Mouse (Mus musculus): ENCODE measurements around the gene Psma5.
"Not testable (repeated sequence)": the region's sequence is repeated elsewhere in the genome, so short reads cannot be mapped to it uniquely, and the experiment has no call there.

Psma5 gene

GRCm38 (mm10) chr3:108256719-108257637 is at the start of gene Psma5:
TSS of gene Psma5 (plus strand) at chr3:108256926.
- DNase-seq (ENCODE audit: low spot score in 2 of 2) = peak; percentile 89 to 97

GRCm38 (mm10) chr3:108209001-108209400 is 47.7 kb upstream of the Psma5 start:
- no peak for DNase-seq (ENCODE audit: low spot score in 2 of 2)

GRCm38 (mm10) chr3:108209536-108209935 is 47.2 kb upstream of the Psma5 start:
- DNase-seq (ENCODE audit: low spot score in 2 of 2) = no peak

- peak; percentile 81 to 90 for DNase-seq (ENCODE audit: low spot score in 2 of 2)
These were observed 46.6 kb upstream of the Psma5 start for GRCm38 (mm10) chr3:108209946-108210770.

- DNase-seq (ENCODE audit: low spot score in 2 of 2) = no peak
These were observed 46.0 kb upstream of the Psma5 start, which contains the start of gene Atxn7l2 for GRCm38 (mm10) chr3:108210771-108211139. TSS of gene Atxn7l2 (minus strand) at chr3:108210934.

GRCm38 (mm10) chr3:108211845-108212244 is 44.9 kb upstream of the Psma5 start:
- no peak for DNase-seq (ENCODE audit: low spot score in 2 of 2)

GRCm38 (mm10) chr3:108212406-108212805 is 44.3 kb upstream of the Psma5 start:
- no peak for DNase-seq (ENCODE audit: low spot score in 2 of 2)

- no peak for DNase-seq (ENCODE audit: low spot score in 2 of 2)
These were observed 42.0 kb upstream of the Psma5 start for GRCm38 (mm10) chr3:108214734-108215133.

GRCm38 (mm10) chr3:108220661-108221060 is 36.1 kb upstream of the Psma5 start:
- DNase-seq (ENCODE audit: low spot score in 2 of 2) = no peak

GRCm38 (mm10) chr3:108225711-108226557 is 30.8 kb upstream of the Psma5 start:
- no peak for DNase-seq (ENCODE audit: low spot score in 2 of 2)

- no peak for DNase-seq (ENCODE audit: low spot score in 2 of 2)
These were observed 30.0 kb upstream of the Psma5 start, which contains the start of gene Sypl2 for GRCm38 (mm10) chr3:108226558-108227350. TSS of gene Sypl2 (minus strand) at chr3:108226648.

GRCm38 (mm10) chr3:108227521-108227920 is 29.2 kb upstream of the Psma5 start:
- no peak for DNase-seq (ENCODE audit: low spot score in 2 of 2)

- no peak for DNase-seq (ENCODE audit: low spot score in 2 of 2)
These were observed 25.1 kb upstream of the Psma5 start for GRCm38 (mm10) chr3:108231646-108232045.

- not testable (repeated sequence) for DNase-seq (ENCODE audit: low spot score in 2 of 2)
These were observed 19.1 kb upstream of the Psma5 start for GRCm38 (mm10) chr3:108237474-108238102.

GRCm38 (mm10) chr3:108241243-108241839 is 15.4 kb upstream of the Psma5 start:
- DNase-seq (ENCODE audit: low spot score in 2 of 2) = no peak

- no peak for DNase-seq (ENCODE audit: low spot score in 2 of 2)
These were observed 9.9 kb upstream of the Psma5 start for GRCm38 (mm10) chr3:108246857-108247256.

- no peak for DNase-seq (ENCODE audit: low spot score in 2 of 2)
These were observed 1.2 kb downstream of the Psma5 start for GRCm38 (mm10) chr3:108257831-108258500.

- DNase-seq (ENCODE audit: low spot score in 2 of 2) = no peak
These were observed 2.6 kb downstream of the Psma5 start for GRCm38 (mm10) chr3:108259319-108259718.

- not testable (repeated sequence) for DNase-seq (ENCODE audit: low spot score in 2 of 2)
These were observed 22.8 kb downstream of the Psma5 start for GRCm38 (mm10) chr3:108279495-108279894.
